Mouse (Mus musculus): ENCODE results near the gene Pagr1a.
A peak's percentile ranks its signal among the peaks of the same experiment; 100 is the strongest.

The Pagr1a gene

DNA sequence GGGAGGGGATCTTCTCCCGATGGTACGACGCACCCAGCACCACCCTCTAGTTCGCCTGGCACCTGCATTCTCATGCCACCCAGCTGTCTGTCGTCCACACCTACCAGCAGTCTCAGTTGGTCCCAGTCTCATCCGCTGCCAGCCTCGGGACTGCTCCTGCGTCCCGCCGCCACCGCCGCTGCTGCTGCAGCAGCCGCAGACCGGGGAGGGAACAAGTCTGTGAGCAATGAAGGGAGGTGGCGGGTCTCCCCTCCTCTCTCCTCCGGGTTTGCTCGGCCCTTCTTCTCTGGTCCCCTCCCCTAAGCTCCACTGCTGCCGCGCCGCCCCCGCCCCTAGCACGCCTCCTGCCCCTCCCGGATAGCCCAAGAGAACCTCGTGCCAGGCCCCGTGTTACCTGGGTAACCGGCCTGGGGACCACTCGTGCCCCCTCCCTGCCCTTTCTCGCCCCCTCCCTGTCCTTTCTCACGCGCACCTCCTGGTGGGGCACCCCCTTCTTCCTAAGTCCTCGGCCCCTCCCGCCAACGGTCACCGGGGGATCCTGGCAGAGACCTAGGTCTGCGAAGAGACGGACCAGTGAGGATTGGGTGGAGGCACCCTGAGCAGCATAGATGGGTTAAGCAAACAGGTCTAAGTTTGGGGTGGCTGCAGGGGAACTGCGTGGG is 3.9 kb upstream of the Pagr1a start, which contains the start of the genes Gm42742 and Prrt2:
Gene Gm42742, minus strand, starts transcription at position 197 of the 662 bp plus-strand sequence.
Gene Prrt2, minus strand, starts transcription at position 311 of the 662 bp plus-strand sequence.
- DNase-seq (ENCODE audit: inconsistent age in 2 of 2, low spot score in 1 of 2): peak; percentile 61 to 73

DNA sequence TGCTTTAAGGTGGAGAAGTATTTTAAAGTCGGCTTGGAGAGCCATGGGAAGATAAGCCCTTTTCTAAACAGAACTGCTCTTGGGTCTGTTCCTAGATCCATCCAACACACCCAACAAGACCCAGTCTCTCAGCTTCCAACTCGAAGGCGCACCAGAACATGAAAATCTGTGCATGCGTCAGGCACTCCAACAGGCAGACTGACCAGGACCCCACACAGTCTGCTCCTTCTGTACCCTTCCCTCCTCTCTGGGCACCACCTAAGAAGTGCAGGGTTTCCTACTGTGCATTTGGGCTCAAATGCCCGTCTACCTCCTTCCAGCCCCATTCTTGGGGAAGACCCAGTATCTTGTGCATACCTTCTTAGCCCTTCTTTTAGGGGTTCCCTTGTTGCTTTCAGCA is 3.3 kb upstream of the Pagr1a start:
- DNase-seq (ENCODE audit: inconsistent age in 2 of 2, low spot score in 1 of 2): no peak

DNA sequence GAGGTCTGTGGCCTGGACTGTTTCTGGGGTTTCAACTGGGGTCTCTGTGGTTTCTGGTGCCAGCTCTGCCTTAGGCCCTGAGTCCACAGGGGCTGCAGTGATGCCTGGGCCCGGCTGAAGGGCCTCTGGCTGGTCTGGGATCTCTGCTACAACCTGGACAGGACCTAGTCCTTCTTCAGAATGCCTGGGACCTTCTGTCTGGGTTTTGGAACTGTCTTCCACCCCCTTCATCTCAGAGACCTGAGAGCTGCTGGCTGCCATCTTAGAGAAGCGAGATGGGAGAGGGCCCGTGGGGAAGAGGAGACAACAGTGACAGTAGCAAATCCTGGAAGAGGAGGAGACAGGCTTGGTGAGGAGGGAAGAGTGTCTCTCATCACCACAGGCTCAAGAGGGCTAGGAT is 2.9 kb upstream of the Pagr1a start:
- DNase-seq (ENCODE audit: inconsistent age in 2 of 2, low spot score in 1 of 2): no peak

DNA sequence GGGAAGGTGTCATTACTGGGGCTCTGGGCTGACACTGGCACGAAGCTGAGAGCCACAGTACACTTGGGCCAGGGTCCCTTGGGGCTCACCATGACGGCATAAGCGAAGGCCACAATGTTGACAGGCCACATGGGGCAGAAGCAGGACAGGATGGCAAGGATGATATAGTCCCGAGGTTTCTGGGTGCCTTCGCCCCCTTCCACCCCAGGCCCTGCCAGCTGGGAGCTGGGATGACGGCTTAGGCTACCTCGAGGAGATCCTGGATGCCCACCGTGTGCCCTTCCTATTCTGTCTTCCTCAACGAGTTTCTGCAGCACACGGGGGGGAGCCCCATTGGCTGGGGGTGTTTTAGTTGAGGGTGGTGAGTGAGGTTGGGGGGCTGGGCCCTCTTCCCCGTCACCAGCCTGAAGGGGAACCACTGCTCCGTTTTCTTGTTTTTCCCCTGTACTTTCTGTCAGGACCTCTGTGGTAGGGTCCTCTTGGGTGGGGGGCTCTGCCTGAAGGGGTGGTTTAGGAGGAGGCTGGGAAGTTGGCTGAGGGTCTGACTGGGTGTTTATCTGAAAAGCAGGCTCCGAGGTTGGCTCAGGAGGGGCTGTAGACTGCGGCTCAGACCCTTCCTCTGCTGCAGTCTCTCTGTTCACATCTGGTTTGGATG is 2.3 kb upstream of the Pagr1a start:
- DNase-seq (ENCODE audit: inconsistent age in 2 of 2, low spot score in 1 of 2): no peak

DNA sequence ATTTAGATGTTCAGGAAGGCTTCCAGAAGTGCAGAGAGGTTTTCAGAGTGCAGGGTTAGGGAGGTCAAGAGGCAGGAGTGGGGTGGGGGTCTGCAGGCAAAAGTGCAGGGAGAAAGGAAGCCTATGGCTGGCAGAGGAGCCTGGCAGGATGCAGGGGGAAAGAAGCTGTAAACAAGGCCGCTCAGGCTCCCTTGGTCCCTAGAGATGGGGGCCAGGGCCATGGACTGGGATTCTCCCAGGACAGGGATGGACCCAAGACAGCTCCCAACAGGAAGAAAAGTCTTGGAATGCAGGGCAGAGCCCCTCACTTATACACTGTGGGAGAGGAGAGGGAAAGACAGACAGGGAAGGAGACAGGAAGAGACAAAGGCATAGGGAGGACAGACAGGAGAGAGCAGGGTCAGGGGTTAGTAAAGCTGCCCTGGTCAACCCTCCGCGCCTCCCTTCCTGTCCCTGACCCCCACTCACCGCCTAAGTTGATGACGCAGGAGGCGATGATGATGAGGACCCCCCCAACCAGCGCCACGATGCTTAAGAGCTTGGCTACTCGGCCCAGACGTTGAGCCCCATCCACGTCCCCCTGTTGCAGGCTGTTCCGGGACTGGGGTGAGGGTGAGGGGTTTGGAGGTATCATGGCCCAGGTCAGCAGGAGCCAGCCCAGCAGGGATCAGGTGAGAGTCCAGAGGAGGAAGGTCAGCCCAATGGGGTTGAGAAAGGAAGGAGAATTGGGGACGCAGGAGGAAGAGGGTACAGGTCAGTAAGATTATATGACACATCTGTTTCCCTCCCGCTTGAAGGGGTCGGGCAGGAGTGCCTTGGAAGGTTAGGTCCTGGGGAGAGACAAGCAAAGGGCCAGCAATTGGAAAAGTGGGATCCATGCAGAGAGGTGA is 1.5 kb upstream of the Pagr1a start:
- peak; percentile 40 to 41 for DNase-seq (ENCODE audit: inconsistent age in 2 of 2, low spot score in 1 of 2)

DNA sequence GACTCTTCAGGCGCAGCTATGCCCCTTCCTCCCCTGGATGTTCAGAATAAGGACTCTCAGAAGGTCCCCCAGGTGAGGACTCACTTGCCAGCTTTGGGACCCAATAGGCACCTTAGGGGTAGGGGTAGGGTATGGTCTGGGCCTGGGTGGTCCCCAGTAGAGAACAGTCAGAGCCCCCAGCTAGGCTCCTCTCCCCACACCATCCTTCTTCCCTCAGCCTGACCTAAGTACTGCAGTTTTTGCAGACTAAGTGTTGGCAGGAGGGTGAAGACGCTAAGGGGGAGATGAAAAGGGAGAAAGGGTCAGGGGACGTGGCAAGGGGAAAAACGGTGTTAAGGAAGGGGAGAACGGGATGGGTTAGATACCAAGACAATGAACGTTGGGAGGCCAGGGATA is 796 bp upstream of the Pagr1a start:
- DNase-seq (ENCODE audit: inconsistent age in 2 of 2, low spot score in 1 of 2): peak in 1 of 2 experiments; percentile 57

DNA sequence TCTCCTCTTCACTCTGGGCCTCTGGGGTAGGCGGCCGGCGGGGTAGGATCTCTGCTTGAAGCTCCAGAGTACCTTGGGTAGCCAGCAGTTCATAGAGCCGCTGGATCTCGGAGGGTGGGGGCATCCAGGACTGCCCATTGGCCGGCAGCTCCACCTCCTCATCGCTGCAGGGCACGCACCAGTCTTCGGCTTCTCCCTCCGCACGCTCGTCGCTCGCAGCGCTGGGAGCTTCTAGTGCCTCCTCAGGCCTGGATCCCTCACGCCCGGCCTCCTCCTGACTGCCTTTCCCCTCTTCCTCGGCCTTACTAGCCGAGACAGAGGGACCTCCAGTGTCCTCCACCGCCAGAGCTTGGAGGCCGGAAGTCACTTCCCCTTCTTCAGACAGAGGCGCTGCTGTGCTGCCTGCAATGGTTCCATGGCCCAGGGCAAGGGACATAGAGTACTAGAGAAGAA is 640 bp downstream of the Pagr1a start:
- DNase-seq (ENCODE audit: inconsistent age in 2 of 2, low spot score in 1 of 2): peak in 1 of 2 experiments; percentile 83

DNA sequence TGATC is 869 bp downstream of the Pagr1a start, which contains the start of gene Pagr1b:
Gene Pagr1b, minus strand, starts transcription at position 4 of the 5 bp plus-strand sequence.
- DNase-seq (ENCODE audit: inconsistent age in 2 of 2, low spot score in 1 of 2): no peak

DNA sequence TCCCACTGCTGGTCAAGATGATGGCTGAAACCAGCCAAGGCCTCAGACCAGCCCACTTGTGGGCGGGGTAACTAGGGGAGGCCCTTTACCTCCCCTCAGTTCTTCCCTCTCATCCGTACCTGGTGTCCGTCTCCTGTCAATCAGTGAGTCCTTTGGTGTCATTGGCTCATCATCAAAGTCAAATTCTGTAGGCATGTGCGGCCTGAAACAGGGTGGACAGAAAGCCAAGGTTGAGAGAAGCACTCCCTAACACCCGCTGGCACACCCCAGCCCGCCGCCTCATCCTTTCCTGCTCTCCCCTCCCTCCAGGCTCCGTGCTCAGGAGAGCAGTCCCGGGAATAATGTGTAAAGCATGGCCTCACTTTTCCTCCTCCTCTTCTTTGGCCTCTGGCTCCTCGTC is 1.1 kb downstream of the Pagr1a start:
- DNase-seq (ENCODE audit: inconsistent age in 2 of 2, low spot score in 1 of 2): peak in 1 of 2 experiments; percentile 78

DNA sequence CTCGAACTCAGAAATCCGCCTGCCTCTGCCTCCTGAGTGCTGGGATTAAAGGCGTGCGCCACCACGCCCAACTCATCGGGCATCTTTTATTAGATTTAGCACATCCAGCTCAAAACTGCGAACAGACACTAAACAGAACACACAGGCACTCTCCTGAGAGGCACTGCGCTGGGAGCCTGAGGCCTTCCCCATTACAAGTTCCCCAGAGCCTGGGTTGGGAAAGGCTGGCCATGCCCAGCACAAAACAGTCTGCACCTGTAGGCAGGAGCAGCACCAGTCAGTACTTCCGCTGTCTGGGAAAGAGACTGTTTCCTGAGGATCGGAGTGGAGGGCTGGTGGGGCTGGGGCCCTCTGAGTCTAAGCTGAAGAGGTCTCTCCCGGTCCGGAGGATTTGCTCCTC is 2.2 kb downstream of the Pagr1a start:
- DNase-seq (ENCODE audit: inconsistent age in 2 of 2, low spot score in 1 of 2): peak in 1 of 2 experiments; percentile 46

DNA sequence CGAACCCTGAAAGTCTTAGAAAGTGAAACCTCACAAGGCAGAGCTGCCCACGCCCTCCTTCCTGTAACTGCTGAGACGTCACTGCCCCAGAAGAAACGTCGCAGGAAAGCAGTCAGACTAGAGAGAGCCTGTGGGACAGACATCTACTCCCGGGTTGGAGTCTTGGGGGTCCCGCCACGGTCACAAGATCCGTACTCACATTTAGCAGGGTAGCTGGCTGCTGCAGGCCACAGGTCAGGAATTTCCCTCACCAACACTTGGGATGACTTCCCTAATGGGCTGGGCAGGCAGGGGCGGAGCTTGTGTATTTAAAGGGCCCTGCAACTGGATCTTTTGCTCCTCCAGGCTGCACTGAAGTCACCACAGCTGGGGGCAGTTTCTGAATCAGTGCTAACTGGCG is 2.8 kb downstream of the Pagr1a start, which contains the start of gene Mvp:
Gene Mvp, minus strand, starts transcription at position 302 of the 400 bp plus-strand sequence.
- peak; percentile 82 to 94 for DNase-seq (ENCODE audit: inconsistent age in 2 of 2, low spot score in 1 of 2)

DNA sequence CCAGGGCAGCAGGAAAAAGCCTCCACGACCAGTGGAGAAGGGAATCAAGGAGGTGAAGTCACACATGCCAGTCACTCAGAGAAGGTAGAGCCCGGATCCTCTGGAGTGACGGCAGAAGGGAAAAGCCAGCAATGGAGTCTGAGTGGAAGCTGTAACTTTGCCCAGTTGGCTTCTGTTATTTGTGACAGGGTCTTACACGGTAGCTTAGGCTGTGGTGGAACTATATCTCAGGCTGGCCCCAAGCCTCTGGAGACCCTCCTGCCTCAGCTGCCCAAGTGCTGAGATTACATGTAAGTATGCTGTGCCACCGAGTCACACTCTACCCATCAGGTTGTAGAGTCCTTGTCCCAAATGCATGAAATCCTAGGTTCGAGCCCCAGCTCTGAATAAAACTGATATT is 3.8 kb downstream of the Pagr1a start:
- peak in 1 of 2 experiments; percentile 48 for DNase-seq (ENCODE audit: inconsistent age in 2 of 2, low spot score in 1 of 2)

DNA sequence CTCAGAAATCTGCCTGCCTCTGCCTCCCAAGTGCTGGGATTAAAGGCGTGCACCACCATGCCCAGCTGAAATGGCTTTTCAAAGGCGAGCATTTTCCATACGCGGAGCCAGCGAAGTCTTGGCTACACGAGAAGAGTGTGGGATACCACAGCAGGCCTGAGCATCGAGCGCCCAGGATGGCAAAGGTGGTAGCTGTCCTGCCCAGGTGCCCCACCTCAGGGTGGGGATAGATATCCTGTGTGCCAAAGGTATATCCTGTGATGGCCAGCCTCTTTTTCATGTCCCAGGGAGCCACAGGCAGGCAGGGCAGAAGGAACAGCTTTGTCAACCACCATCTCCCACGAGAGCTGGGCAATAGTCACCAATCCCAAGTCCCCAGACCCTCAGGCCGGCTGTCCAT is 4.3 kb downstream of the Pagr1a start:
- DNase-seq (ENCODE audit: inconsistent age in 2 of 2, low spot score in 1 of 2): peak in 1 of 2 experiments; percentile 45

DNA sequence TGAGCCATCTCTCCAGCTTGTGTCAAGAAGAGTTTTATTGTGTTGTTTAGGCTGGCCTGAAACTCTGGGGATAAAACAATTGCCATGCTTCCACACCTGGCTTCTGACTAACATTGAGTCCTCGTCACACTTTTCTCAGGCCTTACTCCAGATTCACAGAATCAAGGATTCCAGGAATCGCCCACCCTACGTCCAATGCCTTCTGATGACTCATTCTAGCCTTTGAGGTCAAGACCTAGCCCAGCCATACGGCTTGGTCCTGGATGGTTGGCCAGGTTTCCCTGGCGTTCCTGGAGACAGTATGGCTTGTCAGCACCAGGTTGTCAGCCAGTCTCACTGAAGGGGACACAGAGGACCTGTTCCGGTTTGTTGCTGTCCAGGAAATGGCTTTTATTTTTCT is 4.8 kb downstream of the Pagr1a start:
- peak; percentile 41 to 85 for DNase-seq (ENCODE audit: inconsistent age in 2 of 2, low spot score in 1 of 2)

DNA sequence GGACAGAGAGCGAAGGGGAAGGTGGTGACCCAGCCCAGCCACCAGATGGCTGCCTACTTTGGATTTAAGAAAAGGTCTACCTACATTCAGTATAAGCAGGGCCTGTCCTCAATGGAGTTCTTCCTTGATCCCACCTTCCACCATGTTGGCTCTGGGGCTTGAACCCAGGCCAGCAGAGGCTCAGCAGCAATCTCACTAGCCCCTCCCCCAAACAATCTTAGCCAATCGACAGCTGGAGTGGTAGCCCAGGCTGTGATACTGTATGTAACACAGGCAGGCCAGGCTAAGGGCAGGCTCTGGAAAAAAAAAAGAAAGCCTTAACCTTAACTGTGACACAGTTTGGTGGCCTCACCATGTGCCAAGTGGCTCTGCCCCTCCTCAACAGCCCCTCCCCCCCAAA is 5.4 kb downstream of the Pagr1a start:
- DNase-seq (ENCODE audit: inconsistent age in 2 of 2, low spot score in 1 of 2): peak in 1 of 2 experiments; percentile 57

DNA sequence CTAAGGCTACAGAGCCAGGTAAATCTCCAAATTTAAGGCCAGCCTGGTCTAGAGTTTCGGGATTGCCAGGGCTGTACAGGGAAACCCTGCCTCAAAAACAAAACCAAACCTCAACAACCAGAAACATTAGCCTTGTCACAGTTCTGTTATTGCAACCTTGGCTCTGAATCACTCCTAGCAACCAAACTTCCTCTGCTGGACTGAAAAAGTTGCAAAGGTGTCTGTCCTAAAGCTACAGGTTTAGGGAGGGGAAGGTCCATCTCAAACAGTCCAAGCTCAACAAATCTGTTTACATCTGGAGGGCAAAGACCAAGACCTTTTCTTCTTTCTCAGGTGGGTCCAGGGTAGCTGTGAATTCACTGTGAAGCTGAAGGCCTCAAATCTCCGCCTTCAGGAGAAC is 6.1 kb downstream of the Pagr1a start:
- DNase-seq (ENCODE audit: inconsistent age in 2 of 2, low spot score in 1 of 2): peak in 1 of 2 experiments; percentile 70

DNA sequence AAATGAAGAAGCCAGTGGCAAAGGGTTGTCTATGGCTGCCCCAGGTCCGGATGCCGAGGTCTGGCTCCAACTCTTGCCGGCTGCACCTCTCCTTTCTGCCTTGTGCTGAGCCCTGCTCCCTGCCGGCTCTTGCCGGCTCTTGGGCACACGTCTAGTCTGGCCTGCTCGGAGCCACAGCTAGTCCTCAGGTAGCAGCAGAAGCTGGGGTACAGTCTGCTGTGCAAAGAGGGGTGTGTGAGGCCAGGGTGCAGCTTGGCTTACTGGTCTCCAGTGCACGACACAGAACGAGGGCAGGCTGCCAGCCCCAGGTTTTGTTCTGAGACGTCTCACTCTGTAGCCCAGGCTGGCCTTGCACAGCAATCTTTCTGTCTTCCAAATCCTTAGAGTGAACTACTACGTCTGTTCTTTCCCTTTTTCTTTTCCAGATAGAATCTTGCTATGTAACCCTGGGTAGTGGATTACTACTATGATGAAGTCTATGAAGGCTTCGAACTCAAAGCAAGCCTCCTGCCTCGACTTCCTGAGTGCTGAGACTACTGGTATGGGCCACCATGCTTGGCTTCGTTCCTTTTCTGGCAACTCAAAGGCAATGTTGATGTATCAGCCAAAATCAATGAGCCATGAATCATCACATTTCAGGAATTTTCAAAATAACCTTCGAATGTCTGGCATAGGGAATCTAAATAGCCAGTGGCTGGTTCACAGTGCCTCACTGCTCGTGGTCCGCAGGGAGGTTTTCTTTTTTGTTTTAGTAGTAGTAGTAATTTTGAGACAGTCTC is 7.7 kb downstream of the Pagr1a start:
- DNase-seq (ENCODE audit: inconsistent age in 2 of 2, low spot score in 1 of 2): peak in 1 of 2 experiments; percentile 69

DNA sequence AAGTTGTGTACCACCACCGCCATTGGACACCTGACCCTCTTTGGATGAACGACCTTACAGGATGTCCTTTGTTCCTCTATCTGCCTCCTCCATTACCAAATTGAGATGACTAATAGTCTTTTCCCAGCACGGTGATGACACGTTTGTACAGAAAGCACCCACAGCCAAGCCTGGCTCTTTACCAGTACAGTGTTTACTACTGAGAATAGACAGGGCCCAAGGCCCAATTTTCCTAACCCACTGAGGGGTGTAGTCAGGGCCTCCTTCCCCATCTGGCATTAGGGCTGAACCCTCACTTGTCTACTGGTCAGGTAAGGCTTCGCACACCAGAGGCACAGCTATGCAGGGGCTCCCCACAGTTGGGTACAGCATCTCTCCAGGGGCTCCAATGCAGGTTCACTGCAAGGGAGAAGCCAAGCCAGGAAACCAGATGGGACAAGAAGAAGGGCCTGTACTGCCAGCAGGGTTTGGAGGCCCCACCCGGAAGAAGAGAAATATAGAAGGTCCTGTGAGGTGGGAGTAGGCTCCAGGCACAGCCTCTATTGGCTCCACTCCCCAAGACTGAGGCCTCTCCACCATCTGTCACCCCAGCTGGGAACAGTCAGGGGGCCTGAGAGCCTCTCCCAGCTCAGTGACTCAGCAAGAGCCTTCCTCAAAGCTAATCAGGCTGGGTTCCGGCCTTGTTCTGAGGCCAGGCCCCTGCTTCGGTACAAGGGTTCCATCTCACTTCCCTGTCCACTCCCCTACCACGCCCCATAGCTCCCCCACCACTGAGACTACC is 8.7 kb downstream of the Pagr1a start:
- DNase-seq (ENCODE audit: inconsistent age in 2 of 2, low spot score in 1 of 2): peak; percentile 73 to 90

DNA sequence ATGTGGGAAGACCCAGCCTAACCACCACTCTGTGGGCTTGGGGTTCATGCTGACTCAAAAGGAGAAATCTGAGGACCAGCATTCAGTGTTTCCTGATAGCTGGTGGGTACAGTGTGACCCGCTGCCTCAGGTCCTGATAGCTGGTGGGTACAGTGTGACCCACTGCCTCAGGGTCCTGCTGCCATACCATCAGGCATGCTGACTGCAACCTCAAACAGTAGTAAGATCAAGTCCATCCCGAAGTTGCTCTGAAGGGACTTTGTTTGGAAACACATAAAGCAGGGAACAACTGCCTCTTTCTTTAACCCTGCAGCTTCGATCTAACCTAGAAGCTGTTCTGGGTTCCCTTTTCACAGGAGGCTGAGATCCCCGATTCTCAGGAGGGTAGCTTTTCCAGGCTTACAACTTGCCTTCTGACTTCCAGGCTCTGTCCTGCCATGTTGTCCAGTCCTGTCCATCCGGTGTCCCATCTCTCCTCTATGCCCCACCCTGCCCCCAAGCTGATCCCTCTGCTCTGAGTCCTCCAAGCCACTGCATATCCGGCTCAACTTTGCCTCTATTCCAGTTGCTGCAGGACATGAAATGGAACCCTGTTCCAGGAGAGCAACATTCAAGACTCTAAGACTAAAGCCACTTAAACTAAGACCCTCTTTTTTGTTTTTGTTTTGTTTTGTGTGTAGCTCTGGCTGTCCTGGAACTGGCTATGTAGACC is 9.7 kb downstream of the Pagr1a start:
- peak in 1 of 2 experiments; percentile 47 for DNase-seq (ENCODE audit: inconsistent age in 2 of 2, low spot score in 1 of 2)

Data from adrenal gland, adult (tissue).